Mouse (Mus musculus) stomach, postnatal 0 days (tissue): ENCODE measurements around the gene Uggt1.

ENCODE experiments used
- CTCF ChIP-seq: IDR thresholded peaks from 2 replicates; pipeline ENCODE4 v1.5.1; 2016; ENCODE audit warnings: antibody characterized with exemption, low read depth, mild to moderate bottlenecking, moderate library complexity
- EP300 ChIP-seq: optimal IDR thresholded peaks from 2 replicates; pipeline ENCODE3; 2016; ENCODE audit warnings: antibody characterized with exemption

DNA sequence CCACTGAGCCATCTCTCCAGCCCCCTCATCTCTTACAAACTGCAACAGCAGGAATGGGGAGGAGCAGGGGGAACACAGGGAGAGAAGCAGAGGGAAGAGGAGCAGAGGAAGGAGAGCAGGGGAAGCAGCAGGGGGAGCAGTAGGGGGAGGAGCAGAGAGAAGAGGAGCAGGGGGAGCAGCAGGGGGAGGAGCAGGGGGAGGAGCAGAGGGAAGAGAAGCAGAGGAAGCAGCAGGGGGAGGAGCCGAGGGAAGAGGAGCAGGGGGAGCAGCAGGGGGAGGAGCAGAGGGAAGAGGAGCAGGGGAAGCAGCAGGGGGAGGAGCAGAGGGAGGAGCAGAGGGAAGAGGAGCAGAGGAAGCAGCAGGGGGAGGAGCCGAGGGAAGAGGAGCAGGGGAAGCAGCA, 14.1 kb upstream of the Uggt1 start:
- no peak for TF ChIP-seq EP300
- no peak for TF ChIP-seq CTCF
